Mouse (Mus musculus) gastrocnemius, postnatal 14 days (tissue): ENCODE data around the gene Olig3. TPM values are rescaled to one million over a fixed set of nuclear protein-coding genes. Genes with fewer than 3 reads are reported as not detected.
"Not testable (repeated sequence)": the region's sequence is repeated elsewhere in the genome, so short reads cannot be mapped to it uniquely, and the experiment has no call there.

Source experiments
- DNase-seq: peaks from one replicate; pipeline ENCODE4 v3.0.0; 2021; ENCODE audit warnings: mixed read lengths
- intact Hi-C: fragments of 180-260 bp; cut with DNase I; formaldehyde crosslinking; loops from one replicate; pipeline ENCODE4 v1.15.1; 2025; ENCODE audit warnings: low total_unique reads
- total RNA-seq, 2 experiments: library from RNA; stranded (reverse); gene quantifications; 2 replicates each; pipeline ENCODE4 v1.2.3; 2021

The Olig3 gene
- total RNA-seq, 2 experiments from 2014 or later: not detected

GRCm38 (mm10) chr10:19360446-19361300, 4.3 kb downstream of the Olig3 start:
- intact Hi-C loops: no loop called here
- no peak for DNase-seq

GRCm38 (mm10) chr10:19361539-19362293, 5.4 kb downstream of the Olig3 start:
- no peak for DNase-seq
- intact Hi-C loops: no loop called here

- intact Hi-C loops: no loop called here
- DNase-seq: no peak
These were observed 5.9 kb downstream of the Olig3 start for GRCm38 (mm10) chr10:19362294-19362590.

- DNase-seq: no peak
- intact Hi-C loops: no loop called here
These were observed 6.5 kb downstream of the Olig3 start for GRCm38 (mm10) chr10:19362861-19363260.

GRCm38 (mm10) chr10:19363365-19363764, 7.0 kb downstream of the Olig3 start:
- intact Hi-C loops: no loop called here
- no peak for DNase-seq

- DNase-seq: no peak
- intact Hi-C loops: no loop called here
These were observed 12.8 kb downstream of the Olig3 start for GRCm38 (mm10) chr10:19369143-19369542.

GRCm38 (mm10) chr10:19370146-19370545, 13.8 kb downstream of the Olig3 start:
- intact Hi-C loops: no loop called here
- no peak for DNase-seq

GRCm38 (mm10) chr10:19372263-19372662, 15.9 kb downstream of the Olig3 start:
- intact Hi-C loops: no loop called here

GRCm38 (mm10) chr10:19373797-19374196, 17.5 kb downstream of the Olig3 start:
- DNase-seq: no peak
- intact Hi-C loops: no loop called here

More at GRCm38 (mm10) chr10:19372263-19372662, 15.9 kb downstream of the Olig3 start:
- DNase-seq: no peak

GRCm38 (mm10) chr10:19374311-19374710, 18.0 kb downstream of the Olig3 start:
- no peak for DNase-seq
- intact Hi-C loops: no loop called here

GRCm38 (mm10) chr10:19375838-19376237, 19.5 kb downstream of the Olig3 start:
- no peak for DNase-seq
- intact Hi-C loops: no loop called here

- DNase-seq, intact Hi-C loops: not testable (repeated sequence)
These were observed 24.6 kb downstream of the Olig3 start for GRCm38 (mm10) chr10:19380971-19381370.

GRCm38 (mm10) chr10:19384176-19384575, 27.8 kb downstream of the Olig3 start:
- intact Hi-C loops: no loop called here

GRCm38 (mm10) chr10:19391819-19392218, 35.5 kb downstream of the Olig3 start:
- intact Hi-C loops: no loop called here
- no peak for DNase-seq

More at GRCm38 (mm10) chr10:19384176-19384575, 27.8 kb downstream of the Olig3 start:
- no peak for DNase-seq

- intact Hi-C loops: no loop called here
- DNase-seq: no peak
These were observed 40.3 kb downstream of the Olig3 start for GRCm38 (mm10) chr10:19396485-19397137.

GRCm38 (mm10) chr10:19397396-19397795, 41.1 kb downstream of the Olig3 start:
- intact Hi-C loops: no loop called here
- DNase-seq: no peak

GRCm38 (mm10) chr10:19401136-19401535, 44.8 kb downstream of the Olig3 start:
- intact Hi-C loops: no loop called here
- no peak for DNase-seq

GRCm38 (mm10) chr10:19404401-19404800, 48.1 kb downstream of the Olig3 start:
- intact Hi-C loops: no loop called here
- no peak for DNase-seq

GRCm38 (mm10) chr10:19405959-19406358, 49.6 kb downstream of the Olig3 start:
- no peak for DNase-seq
- intact Hi-C loops: no loop called here

GRCm38 (mm10) chr10:19407168-19407567, 50.8 kb downstream of the Olig3 start:
- DNase-seq: no peak
- intact Hi-C loops: no loop called here
